Mouse (Mus musculus): ENCODE measurements around the gene Hoxa5. TPM values are rescaled to one million over a fixed set of nuclear protein-coding genes. Genes with fewer than 3 reads are reported as not detected.

Hoxa5 gene
- polyA plus RNA-seq, 1 experiment from 2014 or later, result 21.4 TPM

GRCm38 (mm10) chr6:52160511-52161335, 43.7 kb downstream of the Hoxa5 start:
- ChIA-PET CTCF (interaction anchor here (0.8 to 1.9 kb wide), 7 partner anchors 12 to 80 kb away, joined by 3 to 6 read pairs (median 4); partner anchors contain the start of genes 5730596B20Rik and Hoxa10), POLR2A (interaction anchor here (0.8 to 2.3 kb wide), 10 partner anchors 11 to 152 kb away, joined by 3 to 16 read pairs (median 6); partner anchors contain the start of genes 5730596B20Rik and Skap2)
- DNase-seq (ENCODE audit: low read depth, low spot score) (no peak), ATAC-seq (no peak)
- H3K27me3 ChIP-seq, result no peaks in the 10 kb centered on the region
- no peak for TF ChIP-seq CTCF (IDR thresholded peaks at IDR 0.05)
- in situ Hi-C loops (cut with MboI; ENCODE audit: low pct_unique_long_range_greater_than_20kb), result no loop called here

GRCm38 (mm10) chr6:52159979-52160378, 44.4 kb downstream of the Hoxa5 start:
- in situ Hi-C loops (cut with MboI; ENCODE audit: low pct_unique_long_range_greater_than_20kb), result no loop called here
- no peaks in the 10 kb centered on the region for H3K27me3 ChIP-seq
- CTCF ChIA-PET, result interaction anchor here (1.0 to 1.9 kb wide), 5 partner anchors 18 to 81 kb away, joined by 3 to 6 read pairs (median 4); partner anchors contain the start of genes 5730596B20Rik and Hoxa10
- POLR2A ChIA-PET, result interaction anchor here (0.6 to 2.2 kb wide), 7 partner anchors 18 to 151 kb away, joined by 3 to 8 read pairs (median 6); partner anchors contain the start of genes 5730596B20Rik and Skap2
- TF ChIP-seq CTCF (IDR thresholded peaks at IDR 0.05), result no peak
- ATAC-seq, result peak; percentile 29
- DNase-seq (ENCODE audit: low read depth, low spot score), result no peak

DNA sequence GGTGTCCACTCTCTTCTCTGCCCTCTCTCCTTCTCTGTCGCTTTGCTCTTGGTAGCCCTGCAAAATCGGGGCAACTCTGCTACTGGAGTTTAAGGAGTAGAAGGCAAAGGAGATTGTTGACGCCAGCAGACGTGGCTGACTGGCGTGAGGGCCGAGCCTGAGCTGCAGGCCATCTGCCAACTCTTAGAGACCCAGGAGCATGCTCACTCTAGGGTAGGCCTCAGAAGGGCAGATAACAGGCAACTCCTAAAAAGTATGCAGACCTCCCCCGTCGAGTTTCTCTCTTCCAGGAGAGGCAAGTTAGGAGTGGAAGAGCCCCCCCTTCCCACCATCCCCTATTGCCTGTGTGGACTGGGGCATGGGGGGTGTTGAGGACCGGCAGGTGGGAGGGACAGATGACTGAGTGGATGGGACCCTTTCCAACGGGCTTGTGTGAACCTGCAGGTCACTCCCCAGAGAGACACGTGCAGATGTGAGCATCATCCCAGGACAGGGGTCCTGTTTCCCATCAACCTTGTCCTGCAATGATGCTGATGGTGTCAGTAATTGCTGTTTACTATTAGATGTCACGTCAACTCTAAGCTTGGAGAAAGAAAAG, 45.1 kb downstream of the Hoxa5 start:
- TF ChIP-seq CTCF (IDR thresholded peaks at IDR 0.05), result no peak
- H3K27me3 ChIP-seq, result no peaks in the 10 kb centered on the region
- no peak for DNase-seq (ENCODE audit: low read depth, low spot score)
- ChIA-PET CTCF (interaction anchor here (1.2 to 1.9 kb wide), 3 partner anchors 19 to 38 kb away, joined by 3 to 6 read pairs (median 4); partner anchors contain the start of gene 5730596B20Rik), POLR2A (interaction anchor here (0.6 to 1.6 kb wide), 10 partner anchors 13 to 157 kb away, joined by 3 to 8 read pairs (median 4); partner anchors contain the start of genes 5730596B20Rik and Hoxa6)
- in situ Hi-C loops (cut with MboI; ENCODE audit: low pct_unique_long_range_greater_than_20kb), result no loop called here
- peak; percentile 13 for ATAC-seq

GRCm38 (mm10) chr6:52158276-52159051, 45.9 kb downstream of the Hoxa5 start, which contains the start of gene Hoxa1:
Gene Hoxa1 (minus strand): TSS chr6:52158317.
- peak; percentile 70 for ATAC-seq
- DNase-seq (ENCODE audit: low read depth, low spot score), result no peak
- no peak for TF ChIP-seq CTCF (IDR thresholded peaks at IDR 0.05)
- H3K27me3 ChIP-seq, result no peaks in the 10 kb centered on the region
- ChIA-PET CTCF (interaction anchor here (1.2 to 1.9 kb wide), 3 partner anchors 19 to 39 kb away, joined by 3 to 6 read pairs (median 4); partner anchors contain the start of gene 5730596B20Rik), POLR2A (interaction anchor here (0.6 to 1.5 kb wide), 10 partner anchors 9 to 156 kb away, joined by 3 to 7 read pairs (median 3); partner anchors contain the start of genes 5730596B20Rik and Hoxa6)
- in situ Hi-C loops (cut with MboI; ENCODE audit: low pct_unique_long_range_greater_than_20kb), result no loop called here

- H3K27me3 ChIP-seq, result no peaks in the 10 kb centered on the region
- ATAC-seq (peak; percentile 19), DNase-seq (ENCODE audit: low read depth, low spot score) (no peak)
- CTCF ChIA-PET, result no interaction called here
- POLR2A ChIA-PET, result interaction anchor here (1.0 to 1.5 kb wide), 3 partner anchors 10 to 54 kb away, joined by 3 to 6 read pairs (median 3); partner anchors contain the start of gene 5730596B20Rik
- in situ Hi-C loops (cut with MboI; ENCODE audit: low pct_unique_long_range_greater_than_20kb), result no loop called here
- TF ChIP-seq CTCF (IDR thresholded peaks at IDR 0.05), result no peak
Measured at GRCm38 (mm10) chr6:52157466-52158275, 46.7 kb downstream of the Hoxa5 start.

DNA sequence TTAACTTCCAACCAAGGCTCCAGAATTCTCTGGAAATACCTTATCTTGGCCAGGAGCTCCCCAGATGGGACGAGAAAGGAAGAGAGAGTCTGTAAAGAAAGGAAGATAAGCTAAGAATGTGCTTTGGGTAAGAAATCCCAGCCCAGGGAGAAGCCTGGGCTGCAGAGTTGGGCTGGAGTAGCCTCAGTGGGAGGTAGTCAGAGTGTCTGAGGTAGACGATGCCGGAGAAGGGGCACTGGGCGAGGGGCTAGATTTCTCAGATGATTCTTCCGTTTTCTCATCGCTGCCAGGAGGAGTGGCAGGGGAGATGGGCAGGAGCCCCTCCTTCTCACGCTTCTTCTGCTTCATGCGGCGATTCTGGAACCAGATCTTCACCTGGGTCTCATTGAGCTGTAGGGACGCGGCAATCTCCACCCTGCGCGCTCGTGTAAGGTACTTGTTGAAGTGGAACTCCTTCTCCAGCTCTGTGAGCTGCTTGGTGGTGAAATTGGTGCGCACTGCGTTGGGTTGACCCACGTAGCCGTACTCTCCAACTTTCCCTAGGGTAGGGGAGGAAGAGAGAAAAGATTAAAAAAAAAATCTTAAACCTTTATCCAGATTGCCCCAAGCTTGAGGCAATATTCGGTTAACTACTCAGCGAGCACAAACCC, 47.7 kb downstream of the Hoxa5 start:
- no peak for TF ChIP-seq CTCF (IDR thresholded peaks at IDR 0.05)
- no peaks in the 10 kb centered on the region for H3K27me3 ChIP-seq
- CTCF ChIA-PET, result no interaction called here
- no peak for DNase-seq (ENCODE audit: low read depth, low spot score)
- POLR2A ChIA-PET, result interaction anchor here (0.6 kb wide), 1 partner anchor 245 kb away, joined by 3 read pairs; no protein-coding TSS in a partner anchor
- no peak for ATAC-seq
- in situ Hi-C loops (cut with MboI; ENCODE audit: low pct_unique_long_range_greater_than_20kb), result no loop called here

DNA sequence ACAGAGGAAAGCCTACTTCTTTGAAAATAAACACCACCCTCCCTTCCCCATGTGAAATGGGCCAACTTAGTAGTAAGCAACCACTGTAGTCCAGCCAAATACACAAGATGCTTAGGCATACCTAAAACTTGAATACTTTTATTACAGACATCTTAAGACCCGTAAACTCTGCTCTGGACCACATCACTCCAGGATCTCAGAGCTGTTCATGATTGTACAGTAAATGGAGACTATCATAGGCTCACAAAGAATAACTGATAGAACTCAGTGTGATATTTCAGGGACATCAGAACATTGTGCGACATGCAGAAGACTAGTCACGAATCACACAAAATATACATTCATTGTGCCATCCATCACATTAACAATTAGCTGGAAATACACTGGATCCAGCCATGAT, 48.9 kb downstream of the Hoxa5 start:
- ChIA-PET CTCF (no interaction called here), POLR2A (no interaction called here)
- no peak for TF ChIP-seq CTCF (IDR thresholded peaks at IDR 0.05)
- in situ Hi-C loops (cut with MboI; ENCODE audit: low pct_unique_long_range_greater_than_20kb), result no loop called here
- DNase-seq (ENCODE audit: low read depth, low spot score) (no peak), ATAC-seq (no peak)
- no peaks in the 10 kb centered on the region for H3K27me3 ChIP-seq

- in situ Hi-C loops (cut with MboI; ENCODE audit: low pct_unique_long_range_greater_than_20kb), result no loop called here
- DNase-seq (ENCODE audit: low read depth, low spot score), result no peak
- ATAC-seq, result no peak
- CTCF ChIA-PET, result no interaction called here
- POLR2A ChIA-PET, result no interaction called here
- no peaks in the 10 kb centered on the region for H3K27me3 ChIP-seq
- TF ChIP-seq CTCF (IDR thresholded peaks at IDR 0.05), result no peak
Measured at GRCm38 (mm10) chr6:52154044-52154443, 50.3 kb downstream of the Hoxa5 start.

- TF ChIP-seq CTCF (IDR thresholded peaks at IDR 0.05), result no peak
- no peaks in the 10 kb centered on the region for H3K27me3 ChIP-seq
- ChIA-PET CTCF (no interaction called here), POLR2A (no interaction called here)
- in situ Hi-C loops (cut with MboI; ENCODE audit: low pct_unique_long_range_greater_than_20kb), result no loop called here
- no peak for ATAC-seq
- DNase-seq (ENCODE audit: low read depth, low spot score), result no peak
Measured at GRCm38 (mm10) chr6:52153270-52153669, 51.1 kb downstream of the Hoxa5 start.

Measured in Patski (cell line).